Mouse (Mus musculus) forebrain, embryonic 12.5 days (tissue): ENCODE measurements around the gene Pla2g6. TPM values are rescaled to one million over a fixed set of nuclear protein-coding genes. Genes with fewer than 3 reads are reported as not detected.

Experiments
- ATAC-seq: fragments of 200-750 bp; cut with Nextera tagmentation; 2 replicates; pipeline ENCODE4 v1.8.0; 2017; ENCODE audit warnings: moderate TSS enrichment; ENCODE audit not compliant: low FRiP score
- H3K27ac ChIP-seq: fragments of 300-500 bp; sonication (generic); 2 replicates; pipeline ENCODE4 v1.5.1; 2016; ENCODE audit warnings: mild to moderate bottlenecking
- H3K27me3 ChIP-seq: fragments of 300-500 bp; sonication (generic); 2 replicates; pipeline ENCODE4 v1.6.1; 2016; ENCODE audit warnings: mild to moderate bottlenecking
- H3K36me3 ChIP-seq: fragments of 300-500 bp; sonication (generic); replicated peaks from 2 replicates; pipeline ENCODE4 v1.6.1; 2016; ENCODE audit warnings: mild to moderate bottlenecking
- H3K4me1 ChIP-seq: fragments of 300-500 bp; sonication (generic); 2 replicates; pipeline ENCODE4 v1.6.1; 2016
- H3K4me2 ChIP-seq: fragments of 300-500 bp; sonication (generic); 2 replicates; pipeline ENCODE4 v1.6.1; 2016; ENCODE audit warnings: mild to moderate bottlenecking, moderate library complexity
- H3K4me3 ChIP-seq: fragments of 300-500 bp; sonication (generic); replicated peaks from 2 replicates; pipeline ENCODE4 v1.5.1; 2016; ENCODE audit warnings: mild to moderate bottlenecking
- H3K9ac ChIP-seq: fragments of 300-500 bp; sonication (generic); 2 replicates; pipeline ENCODE4 v1.6.1; 2016; ENCODE audit warnings: mild to moderate bottlenecking
- H3K9me3 ChIP-seq: fragments of 300-500 bp; sonication (generic); 2 replicates; pipeline ENCODE4 v1.6.1; 2016
- WGBS: fragments of 180-500 bp; shearing (Covaris S2); methylation state at CpG from one replicate; pipeline ENCODE4 v1.1.7; 2016; 5-methylcytosine and 5-hydroxymethylcytosine counted together
- polyA plus RNA-seq: library from polyadenylated mRNA; unstranded; fragments of >200 nt; fragmentation: Nextera tagmentation; extraction: Ambion mirVana; gene quantifications from 2 replicates; pipeline ENCODE4 v1.2.1, GENCODE M21; 2016

Pla2g6 gene
- polyA plus RNA-seq, 1 experiment from 2014 or later, result 30.1 TPM

GRCm38 (mm10) chr15:79281389-79281788 is 46.8 kb downstream of the Pla2g6 start:
- Histone ChIP-seq H3K9ac (no peak overlapping the region), H3K27me3 (no peaks in the 10 kb centered on the region), H3K4me2 (no peak overlapping the region), H3K36me3 (no peaks in the 10 kb centered on the region), H3K9me3 (no peaks in the 10 kb centered on the region), H3K27ac (no peak overlapping the region), H3K4me3 (no peak overlapping the region), H3K4me1 (no peaks in the 10 kb centered on the region)
- WGBS, result 90% methylated on average over 1 of the region's 1 CpGs
- no peak for ATAC-seq

- no peak for ATAC-seq
- no peaks in the 10 kb centered on the region for H3K9me3 ChIP-seq
- H3K4me3 ChIP-seq, result no peak overlapping the region
- WGBS, result 65% methylated on average over 5 of the region's 5 CpGs
- H3K36me3 ChIP-seq, result no peaks in the 10 kb centered on the region
- H3K27me3 ChIP-seq, result no peaks in the 10 kb centered on the region
- no peaks in the 10 kb centered on the region for H3K4me1 ChIP-seq
- H3K27ac ChIP-seq, result no peak overlapping the region
- no peak overlapping the region for H3K4me2 ChIP-seq
- no peak overlapping the region for H3K9ac ChIP-seq
These were observed 47.3 kb downstream of the Pla2g6 start for GRCm38 (mm10) chr15:79280850-79281249.

DNA sequence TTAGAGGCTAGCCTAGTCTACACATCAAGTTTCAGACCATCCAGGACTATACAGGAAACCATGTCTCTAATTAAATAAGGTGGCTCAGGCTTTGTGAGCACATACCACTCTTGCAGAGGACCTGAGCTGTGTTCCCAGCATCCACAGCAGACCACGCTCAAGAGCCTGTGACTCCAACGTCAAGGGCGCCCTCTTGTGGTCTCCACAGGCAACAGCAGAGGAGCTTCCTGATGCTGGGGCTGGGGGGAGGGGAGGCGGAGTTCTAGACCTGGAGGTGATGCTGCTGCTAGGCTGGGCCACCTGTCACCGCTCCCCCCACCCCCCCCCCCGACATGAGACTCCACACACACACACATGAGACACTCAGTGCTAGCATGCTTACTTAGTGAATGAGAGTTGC is 48.0 kb downstream of the Pla2g6 start:
- H3K27ac ChIP-seq, result no peak overlapping the region
- no peaks in the 10 kb centered on the region for H3K27me3 ChIP-seq
- no peak overlapping the region for H3K4me2 ChIP-seq
- no peaks in the 10 kb centered on the region for H3K36me3 ChIP-seq
- no peaks in the 10 kb centered on the region for H3K9me3 ChIP-seq
- ATAC-seq, result no peak
- WGBS, result 13% methylated on average over 5 of the region's 6 CpGs
- no peaks in the 10 kb centered on the region for H3K4me1 ChIP-seq
- no peak overlapping the region for H3K9ac ChIP-seq
- no peak overlapping the region for H3K4me3 ChIP-seq

- H3K4me3 ChIP-seq, result no peak overlapping the region
- H3K27ac ChIP-seq, result no peak overlapping the region
- WGBS, result 71% methylated on average over 10 of the region's 10 CpGs
- ATAC-seq, result no peak
- H3K9ac ChIP-seq, result no peak overlapping the region
- H3K4me1 ChIP-seq, result no peaks in the 10 kb centered on the region
- no peaks in the 10 kb centered on the region for H3K9me3 ChIP-seq
- H3K36me3 ChIP-seq, result no peaks in the 10 kb centered on the region
- H3K27me3 ChIP-seq, result 0 out of 2 replicates have a peak, but pooled peaks cover 11% of the 10 kb centered on the region
- no peak overlapping the region for H3K4me2 ChIP-seq
These were observed 50.5 kb downstream of the Pla2g6 start for GRCm38 (mm10) chr15:79277728-79278127.

DNA sequence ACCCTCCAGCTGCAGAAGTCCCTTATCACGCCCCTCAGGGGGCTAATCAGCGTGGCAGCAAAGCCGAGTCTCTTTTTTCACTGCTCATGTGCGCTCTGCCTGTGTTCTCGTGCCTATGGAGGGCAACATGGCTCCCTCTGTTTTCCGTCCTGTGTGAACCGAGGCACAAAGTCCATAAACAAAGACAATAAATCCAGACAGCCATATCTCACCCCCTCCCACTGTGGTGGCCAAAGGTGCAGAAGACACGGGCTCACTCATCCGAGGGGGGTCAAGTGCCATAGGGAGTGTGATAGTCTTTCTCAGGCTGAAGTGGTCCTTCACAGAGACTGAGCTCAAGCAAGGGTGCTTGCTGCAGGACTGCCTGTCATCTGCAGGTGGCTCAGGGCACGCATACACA is 55.2 kb downstream of the Pla2g6 start:
- 66% methylated on average over 10 of the region's 10 CpGs for WGBS
- H3K4me1 ChIP-seq, result peaks cover 14% of the 10 kb centered on the region
- no peak overlapping the region for H3K4me2 ChIP-seq
- no peak overlapping the region for H3K4me3 ChIP-seq
- no peak overlapping the region for H3K27ac ChIP-seq
- ATAC-seq, result no peak
- no peaks in the 10 kb centered on the region for H3K36me3 ChIP-seq
- H3K27me3 ChIP-seq, result peaks cover 20% of the 10 kb centered on the region; the same call in 1 of the 2 replicates
- H3K9ac ChIP-seq, result no peak overlapping the region
- no peaks in the 10 kb centered on the region for H3K9me3 ChIP-seq

DNA sequence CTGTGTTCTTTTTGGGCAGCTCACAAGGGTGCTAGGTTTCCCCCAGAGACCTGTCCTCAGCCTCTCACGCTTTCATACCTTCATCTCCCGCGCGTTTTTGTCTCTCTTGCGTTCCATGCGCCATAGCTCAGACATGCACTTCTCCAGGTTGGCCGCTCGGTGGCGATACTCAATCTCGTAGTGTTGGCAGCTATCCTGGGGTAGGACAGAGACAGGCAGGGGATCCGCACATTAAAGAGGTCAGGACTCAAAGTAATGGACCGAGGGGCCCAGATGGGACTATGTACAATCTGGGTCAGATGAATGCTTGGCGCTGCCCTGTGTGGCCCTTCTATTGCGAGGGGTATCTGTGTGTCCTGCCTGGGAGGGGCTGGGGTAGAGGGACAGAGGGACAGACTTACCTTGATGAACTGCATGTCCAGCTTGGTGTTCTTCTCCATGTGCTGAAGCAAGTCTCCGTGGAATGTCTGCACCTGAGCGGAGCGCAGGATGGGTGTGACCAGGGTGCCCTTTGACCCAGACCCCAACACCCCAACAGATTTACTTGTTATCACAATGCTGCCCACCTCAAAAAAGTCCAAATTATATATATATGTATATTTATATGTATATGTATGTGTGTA is 57.0 kb downstream of the Pla2g6 start:
- H3K4me1 ChIP-seq, result peaks cover 14% of the 10 kb centered on the region
- no peaks in the 10 kb centered on the region for H3K36me3 ChIP-seq
- peak overlapping the region; percentile 79 for H3K4me2 ChIP-seq
- peaks cover 26% of the 10 kb centered on the region for H3K27me3 ChIP-seq
- no peaks in the 10 kb centered on the region for H3K9me3 ChIP-seq
- peak overlapping the region; percentile 38 for H3K4me3 ChIP-seq
- peak; percentile 36 for ATAC-seq
- H3K27ac ChIP-seq, result no peak overlapping the region
- peak overlapping the region; percentile 33; the same call in 1 of the 2 replicates for H3K9ac ChIP-seq
- 11% methylated on average over 17 of the region's 17 CpGs for WGBS

DNA sequence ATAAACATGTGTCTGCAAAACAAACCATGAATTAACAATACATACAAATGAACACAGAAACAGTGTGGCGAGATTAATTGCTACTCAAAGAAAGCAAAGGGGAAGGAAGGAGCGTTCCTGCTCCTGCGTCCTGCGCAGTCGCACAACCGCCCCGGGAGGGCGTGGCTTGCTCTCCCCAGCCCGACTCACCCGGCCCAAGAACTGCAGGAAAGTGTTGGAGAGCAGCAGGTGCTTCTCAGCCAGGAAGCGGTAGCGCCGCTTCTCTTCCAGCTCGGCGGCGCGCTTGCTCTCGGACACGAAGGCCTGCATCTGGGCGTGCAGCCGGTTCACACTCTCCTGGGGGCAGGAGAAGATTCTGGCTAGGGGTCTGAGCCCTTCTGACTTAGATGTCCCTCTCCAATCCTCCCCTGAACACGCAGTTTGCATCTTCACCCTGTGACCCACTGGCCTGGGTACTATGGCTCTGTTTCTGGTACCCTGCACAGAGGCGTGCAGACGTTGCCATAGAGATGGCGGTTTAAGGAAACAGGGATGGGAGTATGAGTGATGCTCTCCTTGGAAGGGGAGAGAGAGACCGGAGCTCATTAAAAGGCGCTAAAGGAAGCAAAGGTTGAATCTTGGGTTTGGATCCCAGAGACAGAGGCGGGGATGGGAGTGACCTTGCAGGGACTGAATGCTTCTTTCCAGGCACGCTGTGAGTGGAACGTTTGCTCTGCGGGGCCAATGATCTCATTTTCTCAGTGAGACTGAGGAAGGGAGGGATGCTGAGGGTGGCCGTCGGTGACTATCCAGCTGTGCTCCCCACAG is 57.7 kb downstream of the Pla2g6 start:
- Histone ChIP-seq H3K9ac (peak overlapping the region; percentile 33), H3K36me3 (no peaks in the 10 kb centered on the region), H3K27ac (peak overlapping the region; percentile 43), H3K4me3 (peak overlapping the region; percentile 38), H3K27me3 (peaks cover 29% of the 10 kb centered on the region), H3K4me1 (peaks cover 14% of the 10 kb centered on the region), H3K4me2 (peak overlapping the region; percentile 79), H3K9me3 (no peaks in the 10 kb centered on the region)
- ATAC-seq, result peak; percentile 68
- WGBS, result under 1% methylated on average over 33 of the region's 33 CpGs

DNA sequence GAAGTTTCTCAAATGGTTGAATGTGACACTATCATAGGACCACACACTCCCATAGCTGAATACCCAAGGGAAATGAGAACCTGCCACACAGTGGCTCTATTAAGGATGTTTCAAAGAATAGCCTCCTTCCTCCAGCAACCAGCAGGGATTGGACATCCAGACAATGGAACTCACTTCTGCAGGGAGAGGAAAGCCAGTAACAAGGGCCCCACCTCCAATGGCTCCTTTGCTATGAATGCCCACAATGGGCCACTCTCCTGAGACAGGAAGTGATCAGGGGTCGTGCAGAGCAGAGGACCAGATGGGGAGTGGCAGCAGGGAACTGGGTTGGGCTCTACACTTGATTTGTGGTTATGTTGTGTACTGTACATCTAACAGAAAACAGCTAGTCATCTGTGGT is 59.7 kb downstream of the Pla2g6 start:
- H3K4me3 ChIP-seq, result no peak overlapping the region
- ATAC-seq, result no peak
- no peaks in the 10 kb centered on the region for H3K9me3 ChIP-seq
- peaks cover 39% of the 10 kb centered on the region for H3K27me3 ChIP-seq
- H3K36me3 ChIP-seq, result no peaks in the 10 kb centered on the region
- no peak overlapping the region for H3K27ac ChIP-seq
- H3K9ac ChIP-seq, result no peak overlapping the region
- WGBS, result 33% methylated on average over 1 of the region's 1 CpGs
- no peak overlapping the region for H3K4me2 ChIP-seq
- peaks cover 14% of the 10 kb centered on the region for H3K4me1 ChIP-seq

- no peaks in the 10 kb centered on the region for H3K36me3 ChIP-seq
- peaks cover 60% of the 10 kb centered on the region for H3K27me3 ChIP-seq
- no peak overlapping the region for H3K9ac ChIP-seq
- H3K4me2 ChIP-seq, result no peak overlapping the region
- no peaks in the 10 kb centered on the region for H3K9me3 ChIP-seq
- WGBS, result 72% methylated on average over 4 of the region's 4 CpGs
- peaks cover 16% of the 10 kb centered on the region for H3K4me1 ChIP-seq
- H3K27ac ChIP-seq, result no peak overlapping the region
- no peak overlapping the region for H3K4me3 ChIP-seq
- ATAC-seq, result no peak
These were observed 62.8 kb downstream of the Pla2g6 start for GRCm38 (mm10) chr15:79265384-79265783.

GRCm38 (mm10) chr15:79263726-79264125 is 64.5 kb downstream of the Pla2g6 start:
- WGBS, result 88% methylated on average over 6 of the region's 6 CpGs
- Histone ChIP-seq H3K27ac (no peak overlapping the region), H3K27me3 (peaks cover 75% of the 10 kb centered on the region), H3K36me3 (no peaks in the 10 kb centered on the region), H3K4me3 (no peak overlapping the region), H3K9me3 (no peaks in the 10 kb centered on the region), H3K4me2 (no peak overlapping the region), H3K9ac (no peak overlapping the region), H3K4me1 (peaks cover 13% of the 10 kb centered on the region)
- ATAC-seq, result no peak

DNA sequence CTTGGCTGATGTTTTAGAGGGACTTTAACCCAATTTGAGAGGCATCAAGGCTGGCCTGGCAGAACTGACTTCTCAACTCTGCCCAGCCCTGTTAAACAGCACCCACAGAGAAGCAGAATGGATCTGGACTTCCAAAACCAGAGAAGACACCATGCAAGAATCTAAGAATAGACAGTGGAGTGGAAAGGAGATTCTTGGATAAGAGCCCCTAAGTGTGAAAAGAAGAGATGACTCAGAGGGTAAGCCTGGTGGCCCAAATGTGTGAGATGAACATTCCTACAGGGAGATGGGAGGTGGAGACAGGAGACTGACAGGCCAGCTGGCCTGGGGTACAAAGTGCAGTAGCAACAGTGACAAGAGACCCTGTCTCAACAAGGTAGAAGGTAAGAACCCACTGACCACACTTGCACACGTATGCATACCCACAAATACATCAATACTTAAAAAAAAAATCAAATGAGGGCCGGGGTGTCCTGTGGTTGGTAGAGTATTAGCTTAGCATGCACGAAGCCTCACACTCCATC is 65.3 kb downstream of the Pla2g6 start:
- ATAC-seq, result no peak
- no peaks in the 10 kb centered on the region for H3K36me3 ChIP-seq
- H3K9ac ChIP-seq, result no peak overlapping the region
- no peak overlapping the region for H3K4me2 ChIP-seq
- H3K27ac ChIP-seq, result no peak overlapping the region
- 87% methylated on average over 3 of the region's 3 CpGs for WGBS
- peaks cover 72% of the 10 kb centered on the region for H3K27me3 ChIP-seq
- no peaks in the 10 kb centered on the region for H3K9me3 ChIP-seq
- peaks cover 13% of the 10 kb centered on the region for H3K4me1 ChIP-seq
- H3K4me3 ChIP-seq, result no peak overlapping the region

GRCm38 (mm10) chr15:79262375-79262774 is 65.8 kb downstream of the Pla2g6 start:
- no peak overlapping the region for H3K27ac ChIP-seq
- H3K4me3 ChIP-seq, result peak overlapping the region; percentile 67
- peaks cover 67% of the 10 kb centered on the region for H3K27me3 ChIP-seq
- no peak for ATAC-seq
- WGBS, result 18% methylated on average over 13 of the region's 13 CpGs
- H3K4me2 ChIP-seq, result peak overlapping the region; percentile 100
- no peak overlapping the region for H3K9ac ChIP-seq
- no peaks in the 10 kb centered on the region for H3K36me3 ChIP-seq
- H3K4me1 ChIP-seq, result peaks cover 13% of the 10 kb centered on the region
- H3K9me3 ChIP-seq, result no peaks in the 10 kb centered on the region
